Mouse (Mus musculus) frontal cortex, postnatal 25 days (tissue): ENCODE measurements around the gene Serpinb13.
"Not testable (repeated sequence)": the region's sequence is repeated elsewhere in the genome, so short reads cannot be mapped to it uniquely, and the experiment has no call there.

Experiments used
- DNase-seq, 2 experiments: peaks; one replicate each; pipeline ENCODE4 v3.0.0; 2022; ENCODE audit warnings: low spot score in 2 of 2

Gene Serpinb13

DNA sequence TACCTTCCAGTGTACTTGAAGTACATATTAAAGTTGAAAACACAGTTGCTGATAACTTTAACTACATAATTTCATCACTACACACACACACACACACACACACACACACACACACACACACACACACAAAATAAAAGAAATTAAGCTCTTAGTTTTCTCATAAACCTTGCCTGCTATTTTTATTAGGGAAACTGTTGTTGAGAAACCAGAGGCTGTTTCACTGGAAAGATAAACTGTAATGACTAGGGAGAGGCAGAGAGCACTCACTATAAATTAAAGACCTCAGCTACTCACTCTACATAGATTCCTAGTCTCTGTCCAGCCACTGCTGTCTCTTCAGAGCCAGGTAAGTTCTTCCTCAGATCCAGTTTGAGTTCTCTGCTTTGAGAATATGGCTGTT is at the start of gene Serpinb13:
Gene Serpinb13 (plus strand): TSS at position 301 of the 400 bp plus-strand sequence.
- DNase-seq = no peak

DNA sequence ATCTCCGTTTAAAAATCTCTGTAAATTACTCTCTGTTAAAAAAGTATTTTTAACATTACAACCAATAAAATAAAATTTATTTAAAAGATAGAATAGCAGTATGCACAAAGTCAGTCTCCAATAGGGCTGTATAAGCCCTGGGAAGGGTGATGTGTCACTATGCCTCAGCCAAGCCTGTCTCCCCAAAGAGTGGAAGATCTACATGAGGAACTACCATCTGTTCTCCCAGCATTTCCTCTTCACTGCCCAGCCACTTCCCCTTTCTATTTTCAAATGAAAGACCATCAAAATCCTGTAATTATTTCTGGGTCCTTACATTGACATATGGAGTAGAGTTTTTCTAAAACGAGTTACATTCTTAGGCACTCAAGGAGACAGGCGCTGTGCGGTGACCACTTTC is 48.8 kb upstream of the Serpinb13 start:
- no peak for DNase-seq

DNA sequence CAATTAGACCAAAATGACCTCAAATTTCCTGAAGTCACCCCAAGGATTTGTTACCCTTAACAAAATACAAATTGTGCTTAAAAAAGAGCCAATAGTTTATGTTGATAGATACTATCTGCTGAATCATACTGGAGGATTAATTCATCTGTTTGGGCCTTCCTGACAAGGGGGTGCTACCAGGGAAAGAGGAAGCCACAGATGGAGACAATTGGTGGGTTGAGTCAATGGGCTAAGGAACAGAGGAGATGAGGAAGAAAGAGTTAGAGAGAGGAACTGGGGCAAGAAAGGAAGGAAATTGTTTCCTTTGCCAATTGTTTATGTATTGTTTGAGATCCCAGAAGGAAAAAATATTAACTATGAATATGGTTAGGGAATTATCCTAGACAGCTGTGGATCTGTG is 47.1 kb upstream of the Serpinb13 start:
- DNase-seq = no peak

DNA sequence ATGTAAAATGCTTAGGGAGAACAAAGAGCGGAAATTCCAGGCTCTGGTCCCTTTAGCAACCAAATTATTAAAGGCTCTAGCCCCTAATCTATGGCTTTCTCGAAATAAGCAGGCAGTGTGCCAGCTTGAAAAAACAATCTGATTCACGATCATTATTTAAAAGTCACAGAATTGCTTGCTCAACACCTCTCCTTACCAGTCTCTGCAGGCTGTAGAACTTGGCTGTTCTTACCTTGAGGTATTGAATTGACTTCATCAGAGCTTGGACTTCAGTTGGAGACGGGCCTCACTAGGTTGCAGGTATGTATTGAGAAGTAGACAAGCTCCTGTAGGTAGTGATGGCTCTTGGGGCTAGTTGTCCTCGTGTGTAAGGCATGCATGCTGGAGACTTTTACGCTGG is 46.5 kb upstream of the Serpinb13 start, which contains the start of gene Serpinb12:
Gene Serpinb12 (plus strand): TSS at position 185 of the 400 bp plus-strand sequence.
- DNase-seq = no peak

DNA sequence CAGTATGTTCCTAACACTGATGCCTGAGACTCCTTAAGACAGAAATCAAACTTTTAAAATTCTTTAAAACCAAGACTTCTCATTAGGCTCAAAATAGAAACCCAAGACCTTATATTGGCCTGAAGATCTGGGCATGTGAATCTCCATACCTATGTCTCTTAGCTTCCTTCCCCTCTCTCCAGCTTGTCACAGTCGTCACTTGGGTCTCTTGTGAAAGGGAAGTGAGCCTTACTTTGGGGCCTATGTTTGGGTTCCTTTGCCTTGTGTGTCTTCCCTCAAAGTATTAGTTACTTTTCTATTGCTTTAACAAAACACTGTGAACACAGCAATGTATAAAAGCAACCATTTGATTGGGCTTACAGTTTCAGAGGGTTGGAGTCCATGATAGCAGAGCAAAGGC is 33.6 kb upstream of the Serpinb13 start:
- no peak for DNase-seq

DNA sequence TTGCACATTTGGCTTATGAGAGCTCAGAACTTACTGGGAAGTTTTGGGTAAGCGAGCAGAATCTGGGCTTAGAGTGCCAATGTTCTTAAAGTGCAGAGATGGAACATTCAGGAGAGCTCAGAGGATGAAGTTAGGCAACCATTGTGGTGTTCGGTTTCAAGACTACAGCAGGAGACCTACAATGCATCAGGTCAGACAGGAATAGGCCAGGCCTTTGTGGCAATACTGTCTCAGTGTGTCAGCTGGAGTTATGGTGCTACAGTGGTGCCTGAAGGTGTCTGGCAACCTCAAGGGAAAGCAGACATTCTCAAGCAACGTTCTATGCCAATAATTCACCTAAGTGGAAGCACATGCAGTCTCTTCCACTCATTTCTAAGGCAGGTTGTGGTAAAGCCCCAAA is 20.8 kb upstream of the Serpinb13 start:
- no peak for DNase-seq

DNA sequence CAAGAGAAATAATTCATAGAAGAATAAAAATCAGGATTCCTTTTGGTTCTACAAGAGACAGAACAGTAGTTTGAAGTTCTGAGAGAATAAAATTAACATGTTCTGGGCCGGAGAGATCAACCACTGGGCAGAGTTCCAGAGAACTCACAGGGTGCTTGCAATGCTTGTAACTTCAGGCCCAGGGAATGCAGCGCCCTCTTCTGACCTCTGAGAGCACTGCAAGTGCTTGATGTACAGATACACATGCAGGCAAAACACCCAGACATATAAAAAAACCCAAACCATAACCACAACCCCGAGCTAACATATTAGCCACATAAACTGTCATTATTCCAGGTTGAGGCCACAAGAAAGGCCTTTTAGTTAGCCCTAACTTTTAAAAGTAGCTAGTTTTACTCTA is 19.8 kb upstream of the Serpinb13 start:
- DNase-seq = no peak

DNA sequence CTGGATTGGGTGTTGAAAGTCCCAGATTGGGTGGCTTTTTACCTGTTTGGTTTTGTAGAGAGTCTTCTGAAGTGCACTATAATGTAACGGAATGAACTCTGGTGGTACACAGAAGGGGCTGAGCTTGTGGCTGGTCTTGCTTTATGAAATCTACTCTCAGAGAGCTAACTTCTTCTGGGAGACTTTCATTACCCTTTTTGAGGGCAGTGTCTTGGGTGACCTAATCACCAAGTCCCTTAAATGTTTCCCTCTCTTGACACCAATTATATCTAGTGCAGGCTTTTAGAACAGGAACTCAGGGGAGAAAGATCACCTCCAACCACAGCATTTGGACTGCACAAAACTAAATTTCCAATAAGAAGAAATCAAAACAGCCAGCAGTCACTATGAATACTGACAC is 2.3 kb downstream of the Serpinb13 start:
- no peak for DNase-seq

DNA sequence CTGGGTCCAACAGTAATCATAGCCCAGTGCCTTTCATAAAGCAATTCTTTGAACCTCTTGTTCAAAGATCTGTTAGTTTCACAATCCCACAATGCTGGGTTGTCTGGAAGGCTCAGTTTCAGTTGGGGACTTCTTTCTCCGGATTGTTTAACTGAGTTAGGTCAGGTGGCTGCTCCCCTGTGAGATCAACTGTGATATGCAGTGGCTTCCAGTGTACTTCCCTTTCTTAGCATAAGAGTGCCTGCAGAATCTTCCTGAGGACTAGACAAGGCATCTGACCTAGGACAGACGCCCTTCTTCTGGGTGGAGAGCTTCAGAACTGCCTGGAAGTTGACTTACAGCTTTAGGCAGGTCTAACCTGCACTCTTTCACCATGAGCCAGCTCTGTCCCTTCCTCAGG is 3.1 kb downstream of the Serpinb13 start:
- DNase-seq = no peak

DNA sequence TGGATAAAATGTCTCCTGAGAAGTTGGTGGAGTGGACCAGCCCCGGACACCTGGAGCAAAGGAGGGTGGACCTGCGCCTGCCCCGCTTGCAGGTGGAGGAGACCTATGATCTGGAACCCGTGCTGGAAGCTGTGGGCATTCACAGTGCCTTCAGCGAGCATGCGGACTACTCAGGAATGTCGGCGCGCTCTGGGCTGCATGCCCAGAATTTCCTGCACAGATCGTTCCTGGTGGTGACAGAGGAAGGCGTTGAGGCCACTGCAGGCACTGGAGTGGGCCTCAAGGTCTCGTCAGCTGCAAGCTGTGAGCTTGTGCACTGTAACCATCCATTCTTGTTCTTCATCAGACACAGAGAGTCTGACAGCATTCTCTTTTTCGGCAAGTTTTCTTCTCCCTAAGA is 19.6 kb downstream of the Serpinb13 start:
- no peak for DNase-seq

DNA sequence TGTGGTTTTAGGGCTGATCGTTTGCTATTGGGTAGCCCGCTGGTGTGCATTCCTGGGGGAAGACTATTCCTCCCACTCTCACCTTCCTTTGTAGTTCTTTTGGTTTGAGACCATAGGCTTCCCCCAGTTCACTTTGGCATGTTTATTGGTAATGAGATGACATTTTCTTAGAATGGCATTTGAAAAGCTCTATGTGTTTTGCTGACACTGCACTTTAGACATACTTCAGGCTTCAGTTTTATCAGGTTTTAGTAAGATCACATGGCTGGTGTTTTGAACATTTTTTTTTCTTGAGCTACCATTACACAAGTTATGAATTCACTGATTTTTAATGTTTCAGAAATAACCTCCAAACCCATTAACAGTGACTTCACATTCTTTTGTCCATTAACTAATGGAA is 21.0 kb downstream of the Serpinb13 start:
- DNase-seq = no peak

DNA sequence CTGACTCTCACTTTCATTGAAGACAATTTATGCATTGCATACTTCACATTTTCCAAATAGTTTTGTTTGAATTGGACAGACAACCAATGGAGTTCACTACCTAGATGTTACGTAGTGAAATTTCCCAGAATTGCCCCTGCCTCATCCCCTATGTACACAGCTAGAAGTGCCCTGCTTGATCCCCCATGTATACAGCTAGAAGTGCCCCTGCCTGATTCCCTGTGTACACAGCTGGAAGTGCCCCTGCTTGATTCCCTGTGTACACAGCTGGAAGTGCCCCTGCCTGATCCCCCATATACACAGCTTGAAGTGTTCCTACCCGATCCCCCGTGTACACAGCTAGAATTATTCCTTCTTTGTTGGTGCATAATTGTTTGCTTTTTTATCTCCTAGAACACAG is 25.5 kb downstream of the Serpinb13 start:
- DNase-seq = no peak

DNA sequence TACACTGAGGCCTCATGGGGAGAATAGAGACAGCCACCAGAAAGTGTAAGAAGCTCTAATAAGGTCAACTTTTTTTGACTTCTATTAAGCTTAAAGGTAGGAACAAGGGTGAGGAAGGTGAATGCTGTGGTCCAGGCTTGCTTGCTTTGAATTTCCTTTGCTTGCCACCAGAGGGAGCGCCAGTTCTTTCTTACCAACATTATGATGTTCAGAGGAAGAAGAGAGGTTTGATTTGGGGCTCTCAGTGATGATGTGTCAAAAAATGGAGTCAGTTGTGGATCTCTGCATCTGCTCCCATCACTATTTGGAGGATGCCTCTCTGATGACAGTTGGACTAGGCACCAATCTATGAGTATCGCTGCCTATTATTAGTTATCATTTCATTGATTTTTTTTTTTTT is 33.7 kb downstream of the Serpinb13 start:
- peak; percentile 19 to 30 for DNase-seq

DNA sequence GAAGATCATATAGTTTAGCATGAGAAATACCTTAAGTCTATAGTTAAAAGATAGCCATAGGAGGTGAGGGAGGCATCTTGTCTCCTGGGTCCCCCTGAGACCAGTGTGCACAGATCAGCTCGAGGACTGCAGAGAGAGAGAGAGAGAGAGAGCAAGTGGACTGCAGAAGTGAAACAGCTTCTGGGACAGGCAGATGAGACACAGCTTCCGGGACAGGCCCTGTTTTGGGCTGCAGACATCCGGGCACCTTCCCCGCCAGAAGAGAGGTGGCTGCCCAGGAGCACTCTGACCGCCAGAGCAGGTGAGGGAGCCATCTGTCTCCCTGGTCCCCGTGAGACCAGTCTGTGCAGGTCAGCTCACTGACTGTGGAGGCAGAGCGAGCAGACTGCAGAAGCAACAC is 34.4 kb downstream of the Serpinb13 start:
- DNase-seq = no peak

DNA sequence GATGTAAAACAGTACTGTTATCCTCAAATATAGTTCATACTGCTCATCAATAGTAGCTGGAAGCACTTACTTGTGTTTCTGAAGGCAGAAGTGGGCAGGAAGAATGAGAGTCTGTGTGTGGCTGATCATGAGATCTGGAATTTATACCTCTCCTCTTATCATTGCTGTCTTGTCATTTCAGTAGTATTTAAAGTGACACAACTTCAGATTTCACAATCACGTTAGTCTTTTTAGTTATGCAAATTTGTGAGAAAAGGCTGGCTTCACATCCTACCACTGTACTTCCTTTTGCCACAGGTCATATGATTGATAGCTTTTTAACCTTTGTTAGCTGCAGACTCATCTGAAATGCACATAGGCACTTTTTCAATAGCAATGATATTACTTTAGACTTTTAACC is 45.1 kb downstream of the Serpinb13 start:
- no peak for DNase-seq

DNA sequence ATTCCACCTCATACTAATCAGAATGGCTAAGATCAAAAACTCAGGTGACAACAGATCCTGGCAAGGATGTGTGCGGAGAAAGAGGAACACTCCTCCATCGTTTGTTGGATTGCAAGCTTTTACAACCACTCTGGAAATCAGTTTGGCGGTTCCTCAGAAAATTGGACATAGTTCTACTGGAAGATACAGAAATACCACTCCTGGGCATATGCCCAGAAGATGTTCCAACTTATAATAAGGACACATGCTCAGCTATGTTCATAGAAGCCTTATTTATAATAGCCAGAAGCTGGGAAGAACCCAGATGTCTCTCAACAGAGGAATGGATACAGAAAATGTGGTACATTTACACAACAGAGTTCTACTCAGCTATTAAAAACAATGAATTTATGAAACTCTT is 53.5 kb downstream of the Serpinb13 start:
- not testable (repeated sequence) for DNase-seq
